Mouse (Mus musculus) T-helper 1 cell (primary cell): ENCODE results near the gene Fam107b.

Experiments used
- in situ Hi-C: fragments of 300-600 bp; cut with MboI, MseI; formaldehyde crosslinking; loops from one replicate; pipeline ENCODE4 v1.15.1; 2025; ENCODE audit warnings: high pct_unique_total_duplicates

The Fam107b gene

DNA sequence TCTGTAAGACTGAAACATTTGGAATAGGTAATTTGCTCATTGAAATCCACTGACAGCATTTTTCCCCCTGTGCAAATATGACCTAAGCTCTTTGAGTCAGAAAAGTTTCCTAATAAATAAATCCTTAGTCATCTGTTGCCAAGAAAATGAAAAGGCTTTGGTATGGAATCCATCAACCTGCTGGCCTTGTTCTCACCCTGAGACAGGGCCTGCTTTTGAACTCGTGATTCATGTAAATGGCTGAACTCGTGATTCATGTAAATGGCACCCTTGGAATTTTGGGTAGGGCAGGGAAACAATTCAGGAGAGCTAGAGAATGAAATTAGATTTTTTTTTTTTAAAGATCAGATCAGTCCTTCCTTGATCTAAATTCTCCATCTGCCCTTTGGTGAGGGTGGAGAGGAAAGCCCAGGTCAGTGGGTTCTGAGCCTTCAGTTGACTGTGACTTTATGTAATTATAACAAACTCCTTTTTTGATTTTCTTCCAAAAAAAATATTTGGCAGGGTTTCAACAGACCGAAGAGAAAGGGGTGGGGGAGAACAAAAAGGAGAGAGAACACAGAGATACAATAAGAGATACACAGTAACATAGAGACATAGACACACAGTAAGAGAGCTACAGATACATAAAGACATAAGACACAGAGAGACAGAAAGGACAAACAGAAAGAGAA lies 142.2 kb downstream of the Fam107b start:
- in situ Hi-C loops: loop anchor here (5.0 to 10.0 kb wide), 2 partner anchors 195 to 428 kb away; partner anchors contain the start of gene Nmt2

DNA sequence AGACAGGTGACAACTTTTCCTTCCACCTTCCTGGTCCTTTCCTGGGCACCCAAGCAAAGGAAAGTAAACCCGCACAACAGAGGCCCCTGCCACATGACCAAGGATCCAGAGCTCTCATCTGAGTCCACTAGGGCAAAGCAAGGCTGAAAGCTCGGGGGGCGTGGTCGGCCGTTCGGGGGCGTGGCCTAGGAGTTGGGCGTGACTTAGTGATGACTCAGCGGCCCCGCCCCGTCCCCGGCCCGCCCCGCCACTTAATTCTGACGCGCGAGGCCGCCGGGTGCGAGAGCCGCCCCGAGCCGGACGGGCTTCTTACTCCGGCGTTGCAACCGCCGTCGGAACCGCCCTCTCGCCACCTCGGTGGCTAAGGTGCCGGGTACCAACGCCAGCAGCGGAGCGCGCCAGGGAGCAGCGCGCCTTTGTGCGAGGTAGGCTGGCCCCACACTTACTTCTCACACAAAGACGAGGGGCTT lies 143.0 kb downstream of the Fam107b start:
- in situ Hi-C loops: loop anchor here (5.0 to 10.0 kb wide), 2 partner anchors 196 to 428 kb away; partner anchors contain the start of gene Nmt2

DNA sequence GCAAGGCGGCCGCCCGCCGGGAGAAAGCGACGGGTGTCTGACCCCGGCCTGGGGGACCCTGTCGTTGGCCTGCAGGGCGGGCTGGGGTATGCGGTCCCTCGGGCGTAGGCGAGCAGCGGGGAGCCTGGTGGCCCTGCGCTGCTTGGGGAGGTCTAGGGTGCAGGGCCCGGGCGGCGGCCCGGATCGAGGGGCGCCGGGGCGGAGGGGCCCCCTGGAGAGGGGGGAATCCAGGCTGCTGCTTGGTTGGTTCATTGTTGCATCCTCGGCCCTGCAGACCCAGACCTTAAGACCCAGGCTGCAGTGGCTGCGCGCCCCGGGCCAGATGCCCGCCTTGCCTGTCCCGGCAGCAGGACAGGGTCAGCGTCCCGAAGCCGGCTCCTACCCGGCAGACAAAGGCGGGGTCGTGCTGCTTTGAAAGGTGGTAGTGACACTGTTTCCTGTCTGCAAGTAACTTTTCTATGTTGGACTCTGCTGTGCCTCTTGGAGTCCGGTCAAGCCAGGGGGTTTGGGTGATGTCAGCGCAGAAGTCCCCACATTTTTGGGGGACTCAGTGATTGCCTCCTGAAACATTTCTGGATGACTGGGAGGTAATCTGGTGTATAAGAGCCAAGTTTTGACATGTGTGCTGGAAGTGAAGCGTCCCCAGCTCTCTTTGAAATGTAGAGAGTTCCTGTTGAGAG lies 143.5 kb downstream of the Fam107b start:
- in situ Hi-C loops: loop anchor here (5.0 to 10.0 kb wide), 2 partner anchors 197 to 429 kb away; partner anchors contain the start of gene Nmt2

DNA sequence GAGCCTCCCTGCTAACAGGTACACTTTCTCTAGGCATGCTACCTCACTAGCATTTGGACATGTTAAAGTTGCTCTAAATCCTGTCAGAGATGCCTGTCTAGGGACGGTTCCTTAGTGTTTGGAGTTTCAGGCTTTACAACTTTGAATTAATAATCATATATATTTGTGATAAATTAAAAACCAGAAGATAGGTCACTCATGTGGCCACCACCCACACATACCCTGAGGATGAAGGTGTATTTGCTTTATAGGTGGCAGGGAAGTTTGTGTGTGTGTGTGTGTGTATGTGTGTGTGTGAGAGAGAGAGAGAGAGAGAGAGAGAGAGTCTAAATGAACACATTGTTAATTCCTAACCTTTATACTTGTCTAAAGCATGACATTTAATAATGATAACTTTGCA lies 144.2 kb downstream of the Fam107b start:
- in situ Hi-C loops: loop anchor here (5.0 to 10.0 kb wide), 2 partner anchors 197 to 430 kb away; partner anchors contain the start of gene Nmt2

DNA sequence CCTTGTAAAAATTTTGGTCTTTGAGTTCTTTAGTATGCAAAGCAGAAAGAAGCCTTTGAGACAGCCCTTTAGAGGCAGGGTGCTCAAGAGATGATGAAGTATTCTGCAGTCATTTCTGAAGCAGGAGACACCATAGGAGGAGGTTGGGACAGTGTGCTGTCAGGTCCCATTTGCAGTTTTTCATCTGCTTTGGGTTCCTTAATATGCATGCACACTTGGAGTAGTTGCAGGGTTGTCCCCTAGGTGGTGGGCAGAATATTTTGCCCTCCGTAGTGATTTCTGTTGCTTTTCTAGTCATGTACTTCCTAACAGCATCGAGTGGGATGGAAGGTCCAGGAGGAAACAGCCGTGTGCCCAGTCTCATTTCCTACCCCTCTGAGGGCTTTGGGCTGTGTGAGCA lies 145.1 kb downstream of the Fam107b start:
- in situ Hi-C loops: loop anchor here (10.0 kb wide), 1 partner anchor 431 kb away; the partner anchor contains the start of gene Nmt2

DNA sequence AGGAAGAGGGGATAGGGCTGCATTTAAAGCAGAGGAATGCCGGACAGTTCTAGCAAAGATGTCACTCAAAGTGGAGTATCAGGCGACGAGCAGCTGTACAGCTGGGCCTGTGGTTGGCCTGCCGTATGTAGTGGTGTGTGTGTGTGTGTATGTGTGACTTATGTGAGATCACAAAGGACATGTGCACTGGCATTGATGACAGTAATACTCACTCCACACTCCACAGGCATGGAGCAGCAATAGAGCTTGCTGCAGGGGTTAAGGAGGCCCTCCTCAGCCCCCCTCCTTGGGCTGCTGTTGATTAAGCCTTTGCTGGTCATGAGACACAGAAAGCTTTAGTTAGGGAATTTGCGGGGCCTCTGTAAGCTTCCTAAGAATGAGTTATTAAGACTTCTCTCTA lies 147.0 kb downstream of the Fam107b start:
- in situ Hi-C loops: loop anchor here (10.0 kb wide), 1 partner anchor 432 kb away; the partner anchor contains the start of gene Nmt2

DNA sequence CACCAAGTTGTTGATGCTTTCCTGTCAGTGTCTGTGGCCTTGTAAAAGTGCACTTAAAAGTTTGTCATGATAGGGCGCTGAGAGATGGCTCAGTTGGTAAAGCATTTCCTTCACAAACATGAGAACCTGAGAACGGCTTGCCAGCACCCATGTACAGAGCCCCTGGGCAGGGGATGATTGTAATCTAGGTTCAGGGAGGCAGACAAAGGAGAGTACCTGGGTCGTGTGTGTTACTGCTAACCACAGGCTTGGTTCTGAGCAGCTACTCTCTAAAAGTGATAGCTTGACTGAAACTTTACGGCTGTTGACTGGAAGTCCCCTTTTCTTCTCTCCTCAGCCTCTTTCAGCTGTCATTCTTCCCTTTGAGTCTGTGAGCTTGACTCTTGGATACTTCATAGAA lies 147.6 kb downstream of the Fam107b start:
- in situ Hi-C loops: loop anchor here (10.0 kb wide), 1 partner anchor 433 kb away; the partner anchor contains the start of gene Nmt2

DNA sequence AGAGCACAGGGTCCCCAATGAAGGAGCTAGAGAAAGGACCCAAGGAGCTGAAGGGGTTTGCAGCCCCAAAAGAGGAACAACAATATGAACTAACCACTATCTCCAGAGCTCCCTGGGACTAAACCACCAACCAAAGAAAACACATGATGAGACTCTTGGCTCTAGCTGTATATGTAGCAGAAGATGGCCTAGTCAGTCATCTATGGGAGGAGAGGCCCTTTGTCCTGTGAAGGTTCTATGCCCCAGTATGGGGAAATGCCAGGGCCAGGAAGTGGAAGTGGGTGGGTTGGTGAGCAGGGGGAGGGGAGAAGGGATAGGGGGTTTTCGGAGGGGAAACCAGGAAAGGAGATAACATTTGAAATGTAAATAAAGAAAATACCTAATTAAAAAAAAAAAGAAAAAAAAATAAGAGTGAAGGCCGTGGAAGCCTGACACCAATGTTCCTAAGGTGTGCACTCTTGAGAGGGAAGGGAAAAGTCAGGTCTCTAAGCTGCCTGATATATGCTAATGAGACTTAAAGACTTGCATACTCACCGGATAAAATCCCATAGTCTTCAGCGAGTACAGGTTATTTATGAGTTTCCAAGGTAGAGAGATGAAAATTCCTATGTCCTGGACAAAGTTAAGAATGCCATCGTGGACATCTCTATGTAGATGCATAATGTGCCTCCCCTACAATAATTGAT lies 149.3 kb downstream of the Fam107b start:
- in situ Hi-C loops: loop anchor here (10.0 kb wide), 1 partner anchor 435 kb away; the partner anchor contains the start of gene Nmt2

DNA sequence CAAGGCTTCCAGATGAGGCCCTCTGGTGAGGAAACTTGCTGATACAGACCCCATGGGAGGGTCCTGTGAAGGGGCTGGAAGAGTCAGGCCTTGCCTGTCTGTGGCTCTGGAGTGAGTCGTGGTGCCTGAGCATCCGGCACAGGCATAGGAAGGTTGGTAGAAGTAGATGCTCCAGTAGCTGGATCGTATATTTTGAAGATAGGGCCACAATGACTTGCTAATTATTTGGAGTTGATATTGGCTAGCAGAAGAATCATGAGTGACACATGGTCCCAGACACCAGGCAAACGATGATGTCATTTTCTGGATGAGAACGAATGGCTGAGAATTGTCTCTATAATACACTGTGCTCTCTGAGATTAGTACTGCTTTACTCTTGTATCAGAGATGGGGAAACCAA lies 150.8 kb downstream of the Fam107b start:
- in situ Hi-C loops: no loop called here

DNA sequence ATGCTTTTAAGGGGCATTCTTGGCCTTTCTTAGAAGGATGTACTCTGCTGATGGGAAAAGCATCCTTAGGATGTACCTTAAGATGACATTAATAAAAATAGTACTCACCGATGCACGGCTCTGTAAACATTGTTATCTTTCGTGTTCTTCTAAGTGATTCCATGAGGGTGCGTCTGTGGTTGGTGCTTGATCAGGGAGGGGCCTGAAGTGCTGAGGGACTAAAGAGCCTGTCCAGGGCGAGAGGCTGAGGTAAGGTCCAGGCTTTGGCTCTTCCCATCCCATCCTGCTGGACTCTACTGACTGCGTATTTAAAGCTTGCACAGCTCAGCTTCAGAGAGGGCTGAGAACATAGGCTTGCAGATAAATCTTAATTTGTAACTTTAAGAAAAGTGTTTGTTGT lies 151.7 kb downstream of the Fam107b start:
- in situ Hi-C loops: no loop called here

DNA sequence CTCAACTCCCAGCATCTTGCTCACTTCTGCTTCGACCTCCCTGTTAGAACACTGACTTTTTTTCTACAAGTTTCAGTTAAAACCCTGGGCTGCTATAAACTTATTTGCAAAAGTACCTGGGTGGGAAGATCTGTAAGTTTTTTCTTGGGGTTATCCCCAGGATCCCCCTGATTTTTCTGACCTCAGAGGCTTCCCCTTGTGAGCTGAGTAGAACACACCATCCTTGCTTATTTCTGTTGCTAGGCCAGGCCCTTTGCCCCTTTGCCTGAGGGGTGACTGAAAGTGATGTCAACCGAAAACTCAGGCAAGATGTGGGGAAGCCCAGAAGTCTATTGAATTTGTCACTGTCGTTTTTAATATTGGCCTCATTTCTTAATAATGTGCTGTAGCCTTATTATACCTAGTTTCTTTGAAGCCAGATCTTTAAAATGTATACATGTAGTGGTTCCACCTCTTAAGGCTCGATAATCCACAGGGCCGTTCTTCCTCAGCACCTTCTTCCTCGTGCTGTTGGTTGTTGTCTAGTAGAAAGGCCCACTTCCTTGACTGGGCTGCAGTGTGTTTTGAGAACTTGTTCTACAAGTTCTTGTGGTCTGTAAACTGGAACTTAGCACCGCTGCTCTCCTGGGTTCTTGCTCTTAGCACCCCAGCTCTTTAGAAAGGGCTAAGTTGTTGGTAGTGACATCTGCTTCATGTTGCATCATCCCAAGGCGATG lies 153.3 kb downstream of the Fam107b start:
- in situ Hi-C loops: no loop called here

DNA sequence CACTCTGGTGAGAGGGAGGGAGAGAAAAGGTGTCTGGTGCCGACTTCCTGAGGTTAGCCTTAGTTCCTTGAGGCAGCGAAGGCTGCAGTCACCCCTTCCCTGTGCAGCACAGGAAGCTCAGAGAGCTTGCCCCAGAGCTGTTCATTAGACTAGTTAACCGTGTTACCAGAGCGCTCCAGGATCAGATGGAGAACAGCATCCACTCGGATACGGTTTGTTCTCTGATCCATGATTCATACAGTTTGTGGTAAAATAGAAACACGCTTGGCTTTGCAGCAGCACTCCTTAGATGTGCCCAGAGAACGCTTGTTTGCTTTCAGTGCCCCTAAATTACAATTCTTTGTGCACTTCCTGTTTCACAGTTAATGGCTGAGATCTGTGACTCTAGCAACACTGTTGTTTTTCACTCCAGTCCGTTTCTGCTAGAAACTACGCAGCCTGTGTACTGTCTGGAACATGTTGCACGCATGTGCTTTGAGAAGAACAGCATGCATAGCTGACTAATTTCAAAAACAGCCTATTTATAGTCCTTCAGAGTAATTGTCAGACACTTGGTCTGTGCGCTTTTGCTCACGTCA lies 156.3 kb downstream of the Fam107b start:
- in situ Hi-C loops: loop anchor here (5.0 kb wide), 1 partner anchor 36 kb away; no protein-coding TSS in a partner anchor

DNA sequence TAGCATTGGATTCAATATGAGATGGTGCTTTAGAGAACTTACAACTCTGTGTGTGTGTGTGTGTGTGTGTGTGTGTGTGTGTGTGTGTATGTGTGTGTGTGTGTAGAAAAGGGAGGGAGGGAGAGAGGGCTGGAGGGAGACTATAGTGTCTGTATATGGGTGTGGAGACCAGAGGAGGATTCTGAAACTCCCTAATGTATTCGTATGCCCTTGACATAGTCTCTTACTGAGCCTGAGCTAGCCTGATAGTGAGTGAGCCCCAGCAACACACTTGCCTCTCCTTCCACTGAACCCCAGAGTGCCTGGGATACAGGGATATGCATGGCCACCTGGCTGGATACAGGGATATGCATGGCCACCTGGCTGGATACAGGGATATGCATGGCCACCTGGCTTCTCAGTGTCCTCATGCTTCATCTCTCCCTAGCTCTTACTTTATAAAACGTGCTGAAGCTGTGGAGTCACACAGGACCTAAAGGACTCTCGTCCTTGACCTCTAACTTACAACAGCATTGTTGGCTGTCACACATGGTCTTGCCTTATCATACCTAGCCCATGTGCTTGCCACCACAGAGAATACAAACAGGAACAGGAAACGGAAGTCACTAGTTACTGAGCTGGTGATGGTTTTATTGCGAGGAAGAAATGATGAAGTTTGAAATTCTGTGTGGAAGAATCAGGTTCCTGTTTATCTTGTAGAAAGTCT lies 157.1 kb downstream of the Fam107b start:
- in situ Hi-C loops: loop anchor here (5.0 kb wide), 1 partner anchor 35 kb away; no protein-coding TSS in a partner anchor

DNA sequence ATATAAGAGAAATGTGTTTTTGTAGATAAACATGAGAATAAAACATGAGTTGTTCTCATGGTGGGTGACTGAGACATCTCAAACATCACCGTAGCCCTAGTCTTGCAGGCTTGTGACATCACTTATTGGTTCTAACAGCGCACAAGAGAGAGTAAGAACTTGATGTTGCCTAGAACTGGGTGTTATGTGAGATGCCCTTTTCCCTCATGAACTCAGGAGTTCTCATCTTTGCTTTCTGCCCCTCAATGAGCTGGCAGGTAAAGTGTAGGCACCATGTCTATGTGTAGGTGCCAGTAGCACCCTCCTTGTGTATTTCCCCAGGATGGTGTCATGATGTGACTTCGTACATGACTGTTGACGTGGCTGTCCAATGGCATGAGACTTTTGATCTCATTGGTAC lies 157.8 kb downstream of the Fam107b start:
- in situ Hi-C loops: loop anchor here (5.0 kb wide), 1 partner anchor 34 kb away; no protein-coding TSS in a partner anchor

DNA sequence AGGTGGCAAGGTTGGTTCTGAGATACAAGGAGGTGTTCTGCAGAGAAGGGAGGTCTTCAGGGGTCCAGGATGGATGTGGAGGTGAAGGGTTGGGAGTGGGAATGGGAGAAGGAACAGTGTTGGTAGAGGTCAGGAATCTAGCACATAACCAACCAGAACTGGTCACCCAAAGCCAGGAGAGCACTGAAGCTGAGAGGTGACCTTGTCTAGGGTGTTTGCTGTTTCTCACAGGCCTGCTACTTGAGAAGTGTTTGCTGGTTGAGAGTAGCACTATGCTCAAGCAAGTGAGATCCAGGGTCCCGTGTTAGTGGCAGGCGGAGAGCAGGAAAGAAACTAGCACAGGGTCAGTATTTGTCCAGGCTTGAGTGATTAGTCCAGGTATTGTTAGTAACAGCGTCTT lies 159.3 kb downstream of the Fam107b start:
- in situ Hi-C loops: loop anchor here (5.0 kb wide), 1 partner anchor 33 kb away; no protein-coding TSS in a partner anchor

DNA sequence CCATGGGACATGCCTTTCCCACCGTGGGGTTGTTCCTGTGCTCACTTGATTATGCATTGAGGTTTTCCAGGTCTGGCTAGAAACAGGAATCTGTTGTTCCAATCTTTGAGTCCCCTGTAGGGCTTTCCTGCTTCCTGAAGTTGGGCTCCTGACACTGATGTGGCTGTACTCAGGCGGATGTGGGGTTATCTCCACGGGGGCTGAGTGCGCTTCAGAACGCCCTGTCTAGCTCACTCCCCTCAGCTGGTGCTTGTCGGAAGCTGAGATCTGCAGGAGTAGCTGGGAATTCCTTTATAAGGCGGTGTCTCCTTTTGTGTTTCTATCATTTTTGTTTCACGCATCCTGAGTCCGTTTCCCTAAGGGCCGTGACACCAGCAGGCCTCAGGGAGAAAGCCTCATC lies 160.5 kb downstream of the Fam107b start:
- in situ Hi-C loops: no loop called here

DNA sequence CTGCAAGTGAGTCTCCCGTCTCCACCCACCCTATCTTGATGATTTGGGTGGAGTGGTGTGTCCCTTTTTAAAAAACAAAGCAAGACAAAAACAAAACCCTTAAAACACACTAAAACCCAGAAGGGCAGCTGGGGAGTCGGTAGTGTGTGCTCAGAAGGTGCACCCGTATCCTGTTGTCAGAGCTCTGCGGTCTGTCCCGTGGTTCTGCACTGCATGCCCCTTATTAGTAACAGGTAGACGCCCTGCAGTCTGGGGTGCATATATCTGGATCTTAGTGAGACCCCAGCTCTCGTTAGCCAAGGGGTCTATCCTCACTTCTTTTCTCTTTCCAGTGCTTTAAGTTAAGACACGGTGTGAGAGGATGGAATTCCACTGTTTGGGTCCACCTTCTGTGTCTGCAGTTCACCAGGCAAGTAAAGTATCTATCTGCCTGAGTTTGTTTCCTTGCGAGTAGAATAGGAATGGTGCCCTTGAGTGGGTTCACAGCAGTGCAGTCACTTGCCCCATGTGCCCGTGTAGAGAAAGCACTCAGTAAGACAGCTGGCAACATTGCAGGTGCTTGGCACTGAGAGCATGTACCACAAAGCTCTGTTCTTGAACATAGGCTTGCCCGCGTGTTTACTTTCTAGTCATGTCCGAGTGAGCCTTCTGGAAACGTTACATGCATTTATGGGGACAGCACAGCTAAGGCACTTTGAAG lies 161.2 kb downstream of the Fam107b start:
- in situ Hi-C loops: no loop called here

DNA sequence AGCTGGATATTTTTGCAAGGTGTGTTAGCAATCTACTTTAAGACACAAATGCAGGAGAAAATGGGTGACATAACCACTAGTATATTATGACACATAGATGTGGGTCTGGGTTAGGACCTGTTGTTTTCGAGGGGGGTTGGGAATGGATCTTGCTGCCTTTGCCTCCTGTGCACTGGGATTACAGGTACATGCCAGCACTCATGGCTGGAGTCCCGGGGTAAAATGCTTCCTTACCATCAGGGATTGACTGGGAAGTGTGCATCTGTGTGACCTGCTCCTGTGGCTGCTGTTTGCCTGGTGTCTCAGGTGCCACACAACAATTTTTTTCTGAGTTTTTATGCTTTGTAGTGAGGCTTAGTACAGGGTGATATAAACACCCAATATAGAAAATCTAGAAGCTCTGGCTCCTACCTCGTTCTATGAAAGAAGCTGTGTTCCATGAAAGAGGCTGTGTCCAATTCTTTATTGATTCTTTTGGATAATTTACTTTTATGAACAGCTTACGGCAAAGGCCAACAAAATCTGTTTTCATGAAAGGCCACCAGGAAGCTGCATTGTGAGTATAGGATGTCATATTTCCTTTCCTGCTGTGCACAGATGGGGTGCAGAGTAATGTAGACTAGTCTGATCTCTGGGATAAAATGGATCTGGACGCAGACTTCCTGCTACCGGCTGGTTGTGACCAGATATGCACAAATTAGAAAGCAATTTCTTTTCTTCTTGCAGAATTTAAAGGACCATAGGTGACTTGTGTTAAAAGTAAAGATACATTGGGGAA lies 167.8 kb downstream of the Fam107b start:
- in situ Hi-C loops: no loop called here

DNA sequence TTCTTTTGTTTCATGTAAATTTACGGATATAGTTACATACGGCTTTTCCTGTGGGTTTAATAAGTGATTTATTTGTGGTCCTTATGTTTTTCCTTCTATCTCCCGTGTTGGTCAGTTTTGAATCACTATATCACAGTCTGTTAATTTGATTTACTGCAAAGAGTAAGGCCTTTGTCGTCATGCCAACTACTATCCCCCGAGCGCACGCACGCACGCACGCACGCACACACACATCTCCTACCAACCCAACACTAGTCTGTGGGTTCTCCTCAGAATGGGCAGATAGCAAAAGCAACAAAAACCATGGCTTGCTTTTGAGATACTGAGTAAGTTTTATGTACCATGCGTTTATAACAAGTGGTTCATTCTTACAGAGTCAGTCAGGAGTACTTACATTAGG lies 168.4 kb downstream of the Fam107b start:
- in situ Hi-C loops: no loop called here
